Mouse (Mus musculus) liver, embryonic 14.5 days (tissue): ENCODE data around the gene Gm20458.

Experiments
- CTCF ChIP-seq: IDR thresholded peaks from 2 replicates; pipeline ENCODE4 v1.5.1; 2016; ENCODE audit warnings: antibody characterized with exemption, low read depth, control low read depth
- EP300 ChIP-seq: IDR thresholded peaks from 2 replicates; pipeline ENCODE4 v1.6.1; 2016; ENCODE audit warnings: antibody characterized with exemption, low read depth

GRCm38 (mm10) chr2:164523301-164523773, 62.6 kb downstream of the Gm20458 start:
- TF ChIP-seq EP300 (no peak), CTCF (no peak)
